Mouse (Mus musculus) adrenal gland, postnatal 25 days (tissue): Measurements from ENCODE around the gene Tmco1. TPM values are rescaled to one million over a fixed set of nuclear protein-coding genes. Genes with fewer than 3 reads are reported as not detected.

ENCODE experiments used
- DNase-seq: peaks from one replicate; pipeline ENCODE4 v3.0.0; 2021; ENCODE audit warnings: mixed read lengths
- long read RNA-seq: library from polyadenylated mRNA; stranded (forward); transcript quantifications from one replicate; pipeline ENCODE4 v2.0.0, GENCODE M21; 2021
- total RNA-seq: library from RNA; stranded (reverse); gene quantifications from 2 replicates; pipeline ENCODE4 v1.2.3, GENCODE M21; 2021

Gene Tmco1
- total RNA-seq = 151 and 164 TPM in 2 replicates
- long read RNA-seq, transcript Tmco1-204 (7 exons, 1,573 nt) = major isoform, 106 of 126 reads
- long read RNA-seq, partial matches to known transcripts = 14 of 126 reads
- long read RNA-seq, other reads (novel, unspliced or antisense) = 6 of 126 reads

GRCm38 (mm10) chr1:167308261-167309054 lies at the start of gene Tmco1:
TSS of gene Tmco1 (plus strand) at chr1:167308378.
- peak; percentile 99 for DNase-seq

GRCm38 (mm10) chr1:167259702-167260101 lies 48.5 kb upstream of the Tmco1 start:
- no peak for DNase-seq

DNA sequence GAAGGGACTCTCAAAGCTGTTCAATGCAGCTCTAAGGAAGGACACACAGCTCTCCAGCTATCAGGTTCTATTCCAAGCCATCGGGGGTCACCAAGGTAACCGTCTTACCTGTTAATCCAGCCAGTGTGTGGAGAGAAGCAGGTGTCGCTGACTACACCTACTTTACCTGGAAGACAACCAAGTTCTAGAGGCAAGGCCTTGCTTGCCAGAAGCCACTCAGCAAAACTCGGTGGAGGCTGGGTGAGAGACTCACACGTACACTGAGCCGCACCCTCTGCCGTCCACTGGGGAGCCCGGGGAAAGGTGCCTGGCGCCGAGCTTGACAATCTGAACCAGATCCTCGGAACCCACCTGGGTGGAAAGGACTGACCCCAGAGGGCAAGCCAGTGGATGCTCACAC lies 46.4 kb upstream of the Tmco1 start:
- DNase-seq = no peak

GRCm38 (mm10) chr1:167262489-167263041 lies 45.6 kb upstream of the Tmco1 start:
- DNase-seq = no peak

DNA sequence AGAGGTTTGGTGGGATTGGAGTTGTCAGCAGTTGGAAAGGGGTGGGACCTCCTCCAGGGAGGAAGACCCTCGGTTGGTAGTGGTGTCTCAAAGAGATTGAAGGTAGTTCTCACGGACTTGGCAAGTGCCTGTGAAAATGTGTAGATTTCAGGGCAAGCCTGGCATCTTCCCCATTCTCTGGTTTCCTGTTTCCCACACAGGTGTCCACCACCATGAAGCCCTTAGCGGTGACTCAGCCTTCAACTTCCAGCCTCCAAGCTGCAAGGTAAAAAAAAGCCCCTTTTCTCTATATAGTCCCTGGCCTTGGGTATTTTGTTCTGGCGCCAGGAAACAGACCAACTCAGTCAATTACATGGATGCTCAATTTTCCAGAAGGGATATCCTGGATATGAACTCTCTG lies 42.8 kb upstream of the Tmco1 start:
- no peak for DNase-seq

DNA sequence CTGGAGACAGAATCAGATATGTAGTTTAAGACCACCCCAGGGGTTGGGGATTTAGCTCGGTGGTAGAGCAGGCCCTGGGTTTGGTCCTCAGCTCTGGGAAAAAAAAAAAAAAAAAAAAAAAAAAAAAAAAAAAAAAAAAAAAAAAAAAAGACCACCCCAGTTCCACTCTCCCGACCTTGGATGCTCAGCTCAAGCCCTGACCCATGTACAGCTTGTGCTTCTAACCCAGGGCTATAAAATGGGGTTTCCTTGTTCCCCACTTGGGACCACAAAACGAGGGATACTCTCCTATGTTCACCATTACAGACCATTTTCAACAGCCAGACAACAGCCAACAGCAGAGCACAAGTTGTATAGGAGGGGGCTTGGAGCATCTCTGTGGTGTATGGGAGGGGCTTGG lies 41.5 kb upstream of the Tmco1 start:
- no peak for DNase-seq

GRCm38 (mm10) chr1:167268360-167269063 lies 39.7 kb upstream of the Tmco1 start:
- no peak for DNase-seq

DNA sequence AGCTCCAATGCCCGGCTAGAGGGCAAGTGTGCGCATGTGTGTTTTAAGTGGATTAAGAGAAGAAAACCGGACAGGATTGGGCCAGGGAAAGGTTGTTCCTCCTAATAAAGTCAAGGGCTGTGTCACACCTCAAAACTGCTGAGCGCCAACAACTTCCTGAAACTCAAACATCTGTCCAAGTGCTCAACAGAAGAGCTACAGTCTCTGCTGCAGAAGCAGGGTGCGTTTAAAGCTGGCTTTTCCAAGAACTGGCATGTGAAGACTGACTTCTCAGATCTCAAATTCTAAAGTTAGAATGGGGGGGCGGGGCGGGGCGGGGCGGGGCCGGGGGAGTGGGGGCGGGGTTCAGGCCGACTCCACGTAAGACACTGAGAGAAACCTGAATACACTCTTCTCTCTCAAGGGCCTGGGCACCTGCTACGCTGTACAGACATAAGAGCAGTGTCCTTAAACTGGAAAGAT lies 38.8 kb upstream of the Tmco1 start:
- no peak for DNase-seq

DNA sequence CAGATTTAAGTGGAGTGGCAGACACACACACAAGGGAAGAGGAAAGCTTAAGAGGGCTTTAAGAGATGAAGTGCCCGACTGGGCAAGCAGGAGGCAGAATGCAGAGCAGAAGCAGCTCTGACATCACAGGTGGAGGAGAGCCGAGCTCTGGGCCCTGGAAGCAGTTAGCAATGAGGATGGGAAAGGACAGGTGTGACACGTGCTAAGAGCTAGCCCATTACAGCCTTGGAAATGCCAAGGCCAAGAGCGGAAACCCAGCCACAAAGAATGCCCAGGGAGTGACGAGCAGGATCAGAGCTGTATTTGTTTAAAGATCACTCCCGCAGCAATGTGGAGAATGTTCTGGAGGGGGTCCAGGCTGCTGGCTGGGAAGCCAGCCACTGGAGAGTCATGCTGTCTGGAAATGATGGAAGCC lies 38.3 kb upstream of the Tmco1 start:
- DNase-seq = peak; percentile 65

- DNase-seq = no peak
Observed at GRCm38 (mm10) chr1:167270342-167271111, 37.7 kb upstream of the Tmco1 start.

- no peak for DNase-seq
Observed at GRCm38 (mm10) chr1:167271304-167271703, 36.9 kb upstream of the Tmco1 start.

DNA sequence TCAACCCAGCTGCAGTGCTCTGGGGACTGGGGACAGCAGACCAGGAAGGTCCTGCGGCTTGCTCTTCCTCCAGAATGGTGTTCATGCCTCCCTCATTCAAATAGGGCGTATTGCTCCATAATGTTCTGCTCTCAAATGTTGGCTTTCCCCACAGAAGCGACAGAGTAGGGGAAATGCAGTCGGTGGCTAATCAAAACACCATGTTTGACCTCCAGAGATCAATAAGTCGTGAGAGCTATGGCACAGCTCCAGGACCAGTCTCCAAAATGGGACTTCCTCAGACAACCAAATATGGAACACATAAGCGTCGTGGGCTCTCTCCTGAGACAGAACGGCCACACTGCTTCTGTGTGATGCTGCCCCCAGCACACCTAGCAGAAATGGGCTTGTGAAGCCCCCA lies 36.3 kb upstream of the Tmco1 start:
- DNase-seq = no peak

DNA sequence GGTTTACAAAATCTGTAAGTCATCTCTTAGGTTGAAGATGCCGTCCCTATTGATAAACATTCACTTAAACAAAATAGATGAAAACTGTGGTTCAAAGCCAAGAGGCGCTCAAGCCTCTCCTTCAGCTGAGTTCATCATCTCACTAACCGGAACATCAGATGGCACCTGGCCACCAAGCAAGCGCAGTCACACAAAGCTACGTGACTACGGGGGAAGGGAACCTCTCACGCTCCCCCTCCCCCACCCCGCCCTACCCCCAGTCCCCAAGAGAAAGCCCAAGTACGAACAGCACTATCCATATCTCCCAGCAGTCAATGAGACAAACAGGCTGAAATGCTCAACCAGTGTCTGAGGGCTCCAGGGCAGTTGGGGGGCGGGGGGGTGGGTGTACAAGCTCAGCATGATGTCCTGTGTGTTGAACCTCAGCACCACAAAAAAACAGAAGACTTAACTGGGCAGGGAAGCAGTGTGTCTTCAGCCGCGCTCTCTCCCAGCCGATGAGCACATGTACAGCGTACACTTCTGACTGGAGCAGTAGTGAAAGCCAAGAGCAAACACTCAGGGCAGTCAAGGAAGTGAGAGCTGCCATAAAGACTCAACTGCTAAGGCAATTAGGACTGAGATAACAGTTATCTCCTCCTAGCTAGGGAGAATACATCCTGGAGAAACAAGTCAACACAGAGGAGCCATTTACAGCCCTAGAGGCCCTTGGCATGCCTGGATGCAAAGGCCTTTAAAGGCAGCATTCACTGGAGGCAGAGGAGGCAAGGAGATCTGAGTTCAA lies 34.6 kb upstream of the Tmco1 start:
- no peak for DNase-seq

- DNase-seq = no peak
Observed at GRCm38 (mm10) chr1:167274646-167275390, 33.4 kb upstream of the Tmco1 start.

DNA sequence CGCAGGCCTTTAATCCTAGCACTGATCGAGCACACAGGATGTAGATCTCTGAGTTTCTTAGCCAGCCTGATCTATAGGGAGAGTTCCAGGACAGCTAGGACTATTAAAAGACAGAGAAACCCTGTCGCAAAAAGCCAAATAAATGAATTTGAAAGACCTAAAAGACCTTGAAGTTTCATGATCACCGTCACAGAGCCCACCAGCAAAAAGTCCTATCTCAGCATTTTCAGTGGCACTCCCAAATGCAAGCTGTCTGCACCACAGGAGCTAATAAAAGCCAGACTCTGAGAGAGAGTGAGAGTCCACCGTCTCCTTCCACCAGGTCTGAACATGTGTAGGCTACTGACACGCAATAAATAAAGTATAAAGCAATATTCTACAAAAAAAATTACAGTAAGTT lies 29.8 kb upstream of the Tmco1 start:
- DNase-seq = no peak

GRCm38 (mm10) chr1:167279160-167279715 lies 28.9 kb upstream of the Tmco1 start:
- DNase-seq = no peak

DNA sequence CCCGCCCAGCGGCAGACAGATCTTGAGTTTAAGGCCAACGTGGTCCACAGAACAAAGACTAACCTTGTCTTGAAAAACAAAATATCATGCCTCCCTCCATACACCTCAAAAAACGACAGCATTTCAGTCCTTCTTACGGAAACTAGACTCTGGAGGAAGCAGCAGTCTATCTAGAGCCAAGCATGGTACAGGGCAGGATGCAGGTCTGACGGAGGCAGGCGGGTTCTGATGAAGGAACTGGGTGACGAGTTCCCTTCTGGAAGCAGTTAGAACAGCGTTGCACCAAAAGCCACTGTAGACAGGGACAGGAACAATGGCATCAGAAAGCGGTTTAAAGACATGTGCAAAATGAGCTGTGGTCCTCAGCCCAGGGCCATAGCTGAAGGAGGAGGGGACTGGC lies 28.1 kb upstream of the Tmco1 start:
- DNase-seq = no peak

DNA sequence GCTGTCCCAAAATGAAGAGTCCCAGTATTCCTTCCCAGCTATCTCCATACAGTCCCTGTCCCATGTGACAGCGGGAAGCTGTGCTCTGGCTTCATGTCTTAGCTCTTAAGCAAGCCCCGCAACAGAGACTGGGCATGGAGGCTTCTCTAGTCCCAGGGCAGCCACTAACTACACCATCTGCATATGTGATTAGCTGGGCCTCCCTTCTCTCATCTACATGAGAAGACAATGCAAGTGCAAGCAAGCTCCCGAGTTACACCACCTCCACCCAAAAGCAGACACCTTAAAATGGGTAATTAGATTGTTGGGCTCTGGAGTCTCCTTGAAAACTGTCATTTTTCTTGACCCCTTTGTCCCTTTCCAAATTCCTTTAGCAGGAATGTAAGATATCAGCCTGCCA lies 26.1 kb upstream of the Tmco1 start:
- no peak for DNase-seq

DNA sequence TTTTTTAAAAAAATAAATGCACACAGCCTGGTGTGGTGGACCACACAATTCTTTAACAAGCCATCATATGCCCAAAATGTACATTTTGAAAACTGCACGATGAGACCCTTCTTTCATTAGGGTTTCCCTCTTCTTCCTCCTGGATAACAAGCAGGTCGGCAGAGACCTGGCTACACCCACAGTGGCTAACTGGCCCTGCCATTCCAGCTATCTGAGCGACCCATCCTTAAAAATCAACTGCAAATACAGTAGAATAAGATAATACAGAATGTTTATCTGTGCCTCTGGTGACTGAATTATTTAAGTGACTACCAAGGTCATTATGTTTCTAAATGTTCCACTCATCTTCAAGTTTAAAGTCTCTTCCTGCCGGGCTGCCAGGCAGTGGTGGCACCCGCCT lies 25.4 kb upstream of the Tmco1 start:
- DNase-seq = no peak
